Mouse (Mus musculus): ENCODE results near the gene Arpc3. TPM values are rescaled to one million over a fixed set of nuclear protein-coding genes. Genes with fewer than 3 reads are reported as not detected.
"Not testable (repeated sequence)": the region's sequence is repeated elsewhere in the genome, so short reads cannot be mapped to it uniquely, and the experiment has no call there.

The Arpc3 gene
- polyA plus RNA-seq, 1 experiment: 430 TPM

- TF ChIP-seq POLR2A (IDR thresholded peaks at IDR 0.05; ENCODE audit: insufficient read depth, low read depth, low read length): no peak
- TF ChIP-seq CTCF (IDR thresholded peaks at IDR 0.05; ENCODE audit: insufficient read depth, low read depth, low read length): no peak
- no peak overlapping the region for H3K27ac ChIP-seq (ENCODE audit: insufficient read depth, low read depth, low read length)
- H3K4me1 ChIP-seq (ENCODE audit: control insufficient read depth, insufficient read depth, low read length): peaks cover 10% of the 10 kb centered on the region; the same call in 1 of the 2 replicates
- no peak overlapping the region for H3K4me3 ChIP-seq (ENCODE audit: insufficient read depth, low read depth, low read length)
- WGBS: 63% methylated on average over 4 of the region's 4 CpGs
Measured at GRCm38 (mm10) chr5:122454442-122454841, 62.8 kb downstream of the Arpc3 start.

- no peak overlapping the region for H3K27ac ChIP-seq (ENCODE audit: insufficient read depth, low read depth, low read length)
- H3K4me3 ChIP-seq (ENCODE audit: insufficient read depth, low read depth, low read length): no peak overlapping the region
- TF ChIP-seq CTCF (IDR thresholded peaks at IDR 0.05; ENCODE audit: insufficient read depth, low read depth, low read length) (no peak), POLR2A (IDR thresholded peaks at IDR 0.05; ENCODE audit: insufficient read depth, low read depth, low read length) (no peak)
- 86% methylated on average over 3 of the region's 3 CpGs for whole genome bisulfite sequencing
- H3K4me1 ChIP-seq (ENCODE audit: control insufficient read depth, insufficient read depth, low read length): peaks cover 8% of the 10 kb centered on the region; the same call in 1 of the 2 replicates
Measured at GRCm38 (mm10) chr5:122454883-122455282, 63.2 kb downstream of the Arpc3 start.

- 79% methylated on average over 3 of the region's 3 CpGs for WGBS
- TF ChIP-seq CTCF (IDR thresholded peaks at IDR 0.05; ENCODE audit: insufficient read depth, low read depth, low read length) (no peak), POLR2A (IDR thresholded peaks at IDR 0.05; ENCODE audit: insufficient read depth, low read depth, low read length) (no peak)
Measured at GRCm38 (mm10) chr5:122455584-122455983, 63.9 kb downstream of the Arpc3 start.

GRCm38 (mm10) chr5:122457054-122457453 lies 65.4 kb downstream of the Arpc3 start:
- not testable (repeated sequence) for H3K4me1 ChIP-seq (ENCODE audit: control insufficient read depth, insufficient read depth, low read length); H3K4me3 ChIP-seq (ENCODE audit: insufficient read depth, low read depth, low read length)
- WGBS: 75% methylated on average over 9 of the region's 9 CpGs

More at GRCm38 (mm10) chr5:122455584-122455983, 63.9 kb downstream of the Arpc3 start:
- Histone ChIP-seq H3K4me1 (ENCODE audit: control insufficient read depth, insufficient read depth, low read length) (peaks cover 6% of the 10 kb centered on the region; the same call in 1 of the 2 replicates), H3K27ac (ENCODE audit: insufficient read depth, low read depth, low read length) (no peak overlapping the region), H3K4me3 (ENCODE audit: insufficient read depth, low read depth, low read length) (no peak overlapping the region)

GRCm38 (mm10) chr5:122458066-122458465 lies 66.4 kb downstream of the Arpc3 start:
- no peak overlapping the region for H3K4me3 ChIP-seq (ENCODE audit: insufficient read depth, low read depth, low read length)
- H3K4me1 ChIP-seq (ENCODE audit: control insufficient read depth, insufficient read depth, low read length): no peaks in the 10 kb centered on the region; the same call in 1 of the 2 replicates
- H3K27ac ChIP-seq (ENCODE audit: insufficient read depth, low read depth, low read length): no peak overlapping the region
- WGBS: 82% methylated on average over 4 of the region's 4 CpGs
- TF ChIP-seq CTCF (IDR thresholded peaks at IDR 0.05; ENCODE audit: insufficient read depth, low read depth, low read length): no peak
- TF ChIP-seq POLR2A (IDR thresholded peaks at IDR 0.05; ENCODE audit: insufficient read depth, low read depth, low read length): no peak

More at GRCm38 (mm10) chr5:122457054-122457453, 65.4 kb downstream of the Arpc3 start:
- H3K27ac ChIP-seq (ENCODE audit: insufficient read depth, low read depth, low read length): not testable (repeated sequence)

- 93% methylated on average over 5 of the region's 5 CpGs for WGBS
- Histone ChIP-seq H3K4me1 (ENCODE audit: control insufficient read depth, insufficient read depth, low read length) (no peaks in the 10 kb centered on the region; the same call in 1 of the 2 replicates), H3K4me3 (ENCODE audit: insufficient read depth, low read depth, low read length) (no peak overlapping the region), H3K27ac (ENCODE audit: insufficient read depth, low read depth, low read length) (no peak overlapping the region)
- TF ChIP-seq POLR2A (IDR thresholded peaks at IDR 0.05; ENCODE audit: insufficient read depth, low read depth, low read length) (no peak), CTCF (IDR thresholded peaks at IDR 0.05; ENCODE audit: insufficient read depth, low read depth, low read length) (no peak)
Measured at GRCm38 (mm10) chr5:122459335-122459734, 67.7 kb downstream of the Arpc3 start.

- TF ChIP-seq CTCF (IDR thresholded peaks at IDR 0.05; ENCODE audit: insufficient read depth, low read depth, low read length) (no peak), POLR2A (IDR thresholded peaks at IDR 0.05; ENCODE audit: insufficient read depth, low read depth, low read length) (no peak)
- no peak overlapping the region for H3K27ac ChIP-seq (ENCODE audit: insufficient read depth, low read depth, low read length)
- WGBS: 76% methylated on average over 11 of the region's 11 CpGs
Measured at GRCm38 (mm10) chr5:122460656-122461055, 69.0 kb downstream of the Arpc3 start.

GRCm38 (mm10) chr5:122461431-122461830 lies 69.8 kb downstream of the Arpc3 start:
- WGBS: 88% methylated on average over 9 of the region's 9 CpGs
- Histone ChIP-seq H3K4me1 (ENCODE audit: control insufficient read depth, insufficient read depth, low read length) (no peaks in the 10 kb centered on the region), H3K27ac (ENCODE audit: insufficient read depth, low read depth, low read length) (no peak overlapping the region), H3K4me3 (ENCODE audit: insufficient read depth, low read depth, low read length) (no peak overlapping the region)
- TF ChIP-seq POLR2A (IDR thresholded peaks at IDR 0.05; ENCODE audit: insufficient read depth, low read depth, low read length) (no peak), CTCF (IDR thresholded peaks at IDR 0.05; ENCODE audit: insufficient read depth, low read depth, low read length) (no peak)

More at GRCm38 (mm10) chr5:122460656-122461055, 69.0 kb downstream of the Arpc3 start:
- no peaks in the 10 kb centered on the region for H3K4me1 ChIP-seq (ENCODE audit: control insufficient read depth, insufficient read depth, low read length)
- H3K4me3 ChIP-seq (ENCODE audit: insufficient read depth, low read depth, low read length): no peak overlapping the region

Other genes starting within 250 kb of the Arpc3 start
- 674 and 1,250 TPM in 2 replicates for gene Ppp1cc, start 233.6 kb upstream of the Arpc3 start, polyA plus RNA-seq (2012; ENCODE audit: insufficient read depth, insufficient read length, low replicate concordance, missing spikeins)
- gene Hvcn1, start 185.1 kb upstream of the Arpc3 start, polyA plus RNA-seq (2012; ENCODE audit: insufficient read depth, insufficient read length, low replicate concordance, missing spikeins): not detected in 2 replicates
- gene Tctn1, start 127.4 kb upstream of the Arpc3 start, polyA plus RNA-seq (2012; ENCODE audit: insufficient read depth, insufficient read length, low replicate concordance, missing spikeins): not detected in 2 replicates
- not detected in 2 replicates for gene Pptc7, start 107.5 kb upstream of the Arpc3 start, polyA plus RNA-seq (2012; ENCODE audit: insufficient read depth, insufficient read length, low replicate concordance, missing spikeins)
- not detected in 2 replicates for gene Rad9b, start 37.6 kb upstream of the Arpc3 start, polyA plus RNA-seq (2012; ENCODE audit: insufficient read depth, insufficient read length, low replicate concordance, missing spikeins)
- gene Vps29, start 37.5 kb upstream of the Arpc3 start, polyA plus RNA-seq (2012; ENCODE audit: insufficient read depth, insufficient read length, low replicate concordance, missing spikeins): 225 TPM in 1 of 2 replicates, not detected in the other
- gene Gpn3, start 20.0 kb upstream of the Arpc3 start, polyA plus RNA-seq (2012; ENCODE audit: insufficient read depth, insufficient read length, low replicate concordance, missing spikeins): not detected in 2 replicates
- not detected in 2 replicates for gene Fam216a, start 19.5 kb upstream of the Arpc3 start, polyA plus RNA-seq (2012; ENCODE audit: insufficient read depth, insufficient read length, low replicate concordance, missing spikeins)
- gene Anapc7, start 29.8 kb downstream of the Arpc3 start, polyA plus RNA-seq (2012; ENCODE audit: insufficient read depth, insufficient read length, low replicate concordance, missing spikeins): not detected in 2 replicates
- 113 and 352 TPM in 2 replicates for gene Atp2a2, start 110.3 kb downstream of the Arpc3 start, polyA plus RNA-seq (2012; ENCODE audit: insufficient read depth, insufficient read length, low replicate concordance, missing spikeins)
- gene Ift81, start 222.6 kb downstream of the Arpc3 start, polyA plus RNA-seq (2012; ENCODE audit: insufficient read depth, insufficient read length, low replicate concordance, missing spikeins): not detected in 2 replicates